Mouse (Mus musculus) ovary, adult 18-20 months (tissue): Measurements from ENCODE around the gene Oas2.

Source experiments
- DNase-seq: peaks from one replicate; pipeline ENCODE4 v3.0.0; 2022; ENCODE audit warnings: low spot score, mixed read lengths

Gene Oas2

GRCm38 (mm10) chr5:120696057-120696743, 53.5 kb downstream of the Oas2 start:
- no peak for DNase-seq

GRCm38 (mm10) chr5:120694695-120695074, 55.0 kb downstream of the Oas2 start:
- DNase-seq = no peak

- no peak for DNase-seq
Measured at GRCm38 (mm10) chr5:120693931-120694694, 55.5 kb downstream of the Oas2 start.

- DNase-seq = no peak
Measured at GRCm38 (mm10) chr5:120692034-120692433, 57.6 kb downstream of the Oas2 start.

GRCm38 (mm10) chr5:120690417-120690816, 59.2 kb downstream of the Oas2 start:
- no peak for DNase-seq

GRCm38 (mm10) chr5:120688434-120688833, 61.2 kb downstream of the Oas2 start:
- DNase-seq = no peak

- DNase-seq = no peak
Measured at GRCm38 (mm10) chr5:120687897-120688296, 61.8 kb downstream of the Oas2 start.

- DNase-seq = no peak
Measured at GRCm38 (mm10) chr5:120687484-120687851, 62.2 kb downstream of the Oas2 start.

GRCm38 (mm10) chr5:120686749-120687483, 62.7 kb downstream of the Oas2 start:
- no peak for DNase-seq

- DNase-seq = no peak
Measured at GRCm38 (mm10) chr5:120685678-120686077, 64.0 kb downstream of the Oas2 start.

- no peak for DNase-seq
Measured at GRCm38 (mm10) chr5:120682982-120683771, 66.5 kb downstream of the Oas2 start.

GRCm38 (mm10) chr5:120680918-120681317, 68.7 kb downstream of the Oas2 start:
- DNase-seq = no peak
